Mouse (Mus musculus) inflammation-experienced regulatory T-cells (primary cell): Measurements from ENCODE around the gene Psd4. TPM values are rescaled to one million over a fixed set of nuclear protein-coding genes. Genes with fewer than 3 reads are reported as not detected.

Source experiments
- polyA plus RNA-seq, 2 experiments: library from polyadenylated mRNA; unstranded; fragments of 100-300 nt; shearing (Covaris generic); gene quantifications; one replicate each; pipeline ENCODE4 v1.2.1; 2017

Gene Psd4
- polyA plus RNA-seq: 100 to 1,000 TPM; 137 to 142 TPM

GRCm38 (mm10) chr2:24367030-24367894, at the start of gene Psd4:
Gene Psd4 (plus strand): TSS chr2:24367580.

GRCm38 (mm10) chr2:24336545-24336944, 30.8 kb upstream of the Psd4 start, which contains the start of gene Il1rn:
Gene Il1rn (plus strand): TSS chr2:24336853.

Other genes with a start within 250 kb of the Psd4 start
- gene Il1f8, start 214.4 kb upstream of the Psd4 start, polyA plus RNA-seq: not detected
- not detected for gene Il1f9, start 181.1 kb upstream of the Psd4 start, polyA plus RNA-seq
- not detected for gene Il1f6, start 152.2 kb upstream of the Psd4 start, polyA plus RNA-seq
- under 1 TPM in 1 of 2 experiments, not detected in 1; 0.55 TPM for gene Il1f5, start 90.6 kb upstream of the Psd4 start, polyA plus RNA-seq
- not detected for gene Il1f10, start 76.4 kb upstream of the Psd4 start, polyA plus RNA-seq
- gene Il1rn, start 30.7 kb upstream of the Psd4 start, polyA plus RNA-seq: 1 to 10 TPM; 1.3 to 1.4 TPM
- 1 to 10 TPM in 1 of 2 experiments, under 1 TPM in 1; 0.07 to 1.1 TPM for gene Pax8, start 108.0 kb downstream of the Psd4 start, polyA plus RNA-seq